Mouse (Mus musculus): ENCODE results near the gene Gm20481.
"Not testable (repeated sequence)": the region's sequence is repeated elsewhere in the genome, so short reads cannot be mapped to it uniquely, and the experiment has no call there.

DNA sequence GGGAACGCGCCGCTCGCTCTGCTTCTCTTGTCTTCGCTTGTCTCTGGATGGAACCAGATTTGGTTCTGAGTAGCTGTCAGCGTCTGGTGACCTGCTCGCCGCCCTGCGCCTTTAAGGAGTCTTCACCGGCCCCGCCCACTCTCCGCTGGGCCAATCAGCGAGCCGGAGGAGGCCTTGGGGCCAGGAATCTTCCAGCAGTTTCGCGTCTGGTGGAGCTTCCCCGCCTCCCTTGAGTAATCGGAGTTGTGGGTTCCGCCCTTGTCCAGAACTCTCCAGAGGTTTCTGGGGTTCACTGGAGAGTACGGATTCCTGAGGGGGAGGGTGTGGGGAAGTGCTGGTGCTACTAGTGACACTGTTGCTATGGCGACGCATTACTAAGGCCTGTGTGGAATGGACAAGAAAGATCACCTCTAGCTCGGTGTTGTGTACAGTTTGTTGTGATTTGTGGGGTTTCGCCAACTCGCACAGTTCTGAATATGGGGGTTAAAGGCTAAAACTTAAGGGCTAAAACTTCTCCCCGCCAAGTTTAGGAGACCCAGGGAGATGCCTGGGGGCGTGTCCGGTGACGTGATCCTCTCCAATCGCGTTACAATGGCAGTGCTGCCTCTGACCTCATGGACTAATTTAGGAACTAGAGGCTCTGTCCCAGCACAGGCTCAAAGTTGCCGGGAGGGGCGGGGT lies 2.5 kb downstream of the Gm20481 start, which contains the start of the genes Hspa1a and Hspa1l:
- TF ChIP-seq CTCF (IDR thresholded peaks at IDR 0.05; ENCODE audit: control insufficient read depth, insufficient read depth, insufficient replicate concordance, low read depth, low read length) = not testable (repeated sequence)
- peak; percentile 42; the same call in 1 of the 2 replicates for TF ChIP-seq POLR2A (IDR thresholded peaks at IDR 0.05; ENCODE audit: control insufficient read depth, low read depth, low read length)

Data from testis, adult 2 months (tissue).